Mouse (Mus musculus) MEL (cell line): ENCODE results near the gene Ppm1g.

Source experiments
- BHLHE40 ChIP-seq: IDR thresholded peaks from 2 replicates; pipeline ENCODE4 v1.6.1; 2012; ENCODE audit warnings: low read depth, mild to moderate bottlenecking, inconsistent platforms, low read length, improper control_type of control experiment, borderline replicate concordance
- CTCF ChIP-seq, 3 experiments: IDR thresholded peaks in 2 of 3; conservative IDR thresholded peaks in 1 of 3; 2 replicates each; pipeline ENCODE4 v1.5.1; 2011 to 2012; ENCODE audit warnings: low read length in 3 of 3, low read depth in 2 of 3, mild to moderate bottlenecking in 2 of 3, improper control_type of control experiment in 1 of 3, inconsistent platforms in 1 of 3, mixed read lengths in 1 of 3, moderate library complexity in 1 of 3; ENCODE audit not compliant: control insufficient read depth in 1 of 3, insufficient read depth in 1 of 3, poor library complexity in 1 of 3, severe bottlenecking in 1 of 3
- ELF1 ChIP-seq: IDR thresholded peaks from 2 replicates; pipeline ENCODE4 v1.6.1; 2014; ENCODE audit warnings: low read depth, mild to moderate bottlenecking, inconsistent platforms, low read length, improper control_type of control experiment, moderate library complexity
- EP300 ChIP-seq, 2 experiments: IDR thresholded peaks; 2 replicates each; pipeline ENCODE4 v1.6.1; 2011; ENCODE audit warnings: improper control_type of control experiment in 2 of 2, low read length in 2 of 2, low read depth in 1 of 2, mild to moderate bottlenecking in 1 of 2
- MAZ ChIP-seq: IDR thresholded peaks from 2 replicates; pipeline ENCODE4 v1.6.1; 2012; ENCODE audit warnings: low read depth, mild to moderate bottlenecking, inconsistent platforms, low read length, improper control_type of control experiment
- POLR2A ChIP-seq, 2 experiments: IDR thresholded peaks; 2 replicates each; pipeline ENCODE4 v1.6.1; 2011 to 2012; ENCODE audit warnings: low read length in 2 of 2, mild to moderate bottlenecking in 2 of 2, control low read depth in 1 of 2, improper control_type of control experiment in 1 of 2, low read depth in 1 of 2, moderate library complexity in 1 of 2; ENCODE audit not compliant: control insufficient read depth in 1 of 2, insufficient read depth in 1 of 2, poor library complexity in 1 of 2
- TBP ChIP-seq: IDR thresholded peaks from 2 replicates; pipeline ENCODE4 v1.8.0; 2011; ENCODE audit warnings: low read depth, low read length, improper control_type of control experiment

GRCm38 (mm10) chr5:31181183-31181770, 39.2 kb downstream of the Ppm1g start:
- TF ChIP-seq TBP (no peak), POLR2A (IDR thresholded peaks at IDR 0.05; ENCODE audit: control insufficient read depth in 1 of 2, insufficient read depth in 1 of 2, low read depth in 1 of 2, low read length in 2 of 2, poor library complexity in 1 of 2) (no peak), ELF1 (no peak), CTCF (IDR thresholded peaks at IDR 0.05 in 2 of 3, conservative IDR thresholded peaks at IDR 0.05 in 1 of 3; ENCODE audit: control insufficient read depth in 1 of 3, insufficient read depth in 1 of 3, low read depth in 2 of 3, low read length in 3 of 3, poor library complexity in 1 of 3, severe bottlenecking in 1 of 3) (no peak), EP300 (IDR thresholded peaks at IDR 0.05; ENCODE audit: low read depth in 1 of 2, low read length in 2 of 2) (no peak), BHLHE40 (no peak), MAZ (no peak)
